Mouse (Mus musculus) embryo, embryonic 11.5 days (tissue): Measurements from ENCODE around the gene Exoc6b.

Experiments used
- DNase-seq: peaks from one replicate; pipeline ENCODE4 v3.0.0-alpha.2; 2012; ENCODE audit warnings: low read depth, low spot score

Gene Exoc6b

GRCm38 (mm10) chr6:84586551-84587200 is 482.6 kb downstream of the Exoc6b start:
- DNase-seq = no peak

GRCm38 (mm10) chr6:84585686-84586300 is 483.5 kb downstream of the Exoc6b start:
- no peak for DNase-seq

GRCm38 (mm10) chr6:84584783-84585685 is 484.3 kb downstream of the Exoc6b start:
- DNase-seq = no peak

GRCm38 (mm10) chr6:84583841-84584782 is 485.2 kb downstream of the Exoc6b start:
- DNase-seq = no peak

- peak; percentile 62 for DNase-seq
These were observed 485.9 kb downstream of the Exoc6b start for GRCm38 (mm10) chr6:84583371-84583770.

- DNase-seq = no peak
These were observed 486.5 kb downstream of the Exoc6b start for GRCm38 (mm10) chr6:84582826-84583225.

- no peak for DNase-seq
These were observed 487.4 kb downstream of the Exoc6b start for GRCm38 (mm10) chr6:84581833-84582445.

GRCm38 (mm10) chr6:84580979-84581832 is 488.1 kb downstream of the Exoc6b start:
- no peak for DNase-seq

- no peak for DNase-seq
These were observed 489.8 kb downstream of the Exoc6b start for GRCm38 (mm10) chr6:84579508-84579907.

GRCm38 (mm10) chr6:84578928-84579327 is 490.4 kb downstream of the Exoc6b start:
- DNase-seq = no peak

- no peak for DNase-seq
These were observed 491.4 kb downstream of the Exoc6b start for GRCm38 (mm10) chr6:84577898-84578297.

GRCm38 (mm10) chr6:84573905-84574660 is 495.2 kb downstream of the Exoc6b start:
- no peak for DNase-seq

GRCm38 (mm10) chr6:84570039-84570438 is 499.3 kb downstream of the Exoc6b start:
- DNase-seq = no peak

GRCm38 (mm10) chr6:84569590-84569989 is 499.7 kb downstream of the Exoc6b start:
- DNase-seq = no peak

GRCm38 (mm10) chr6:84568880-84569279 is 500.4 kb downstream of the Exoc6b start:
- no peak for DNase-seq
